Mouse (Mus musculus): Measurements from ENCODE around the gene Abcc9.
"Not testable (repeated sequence)": the region's sequence is repeated elsewhere in the genome, so short reads cannot be mapped to it uniquely, and the experiment has no call there.

Abcc9 gene

DNA sequence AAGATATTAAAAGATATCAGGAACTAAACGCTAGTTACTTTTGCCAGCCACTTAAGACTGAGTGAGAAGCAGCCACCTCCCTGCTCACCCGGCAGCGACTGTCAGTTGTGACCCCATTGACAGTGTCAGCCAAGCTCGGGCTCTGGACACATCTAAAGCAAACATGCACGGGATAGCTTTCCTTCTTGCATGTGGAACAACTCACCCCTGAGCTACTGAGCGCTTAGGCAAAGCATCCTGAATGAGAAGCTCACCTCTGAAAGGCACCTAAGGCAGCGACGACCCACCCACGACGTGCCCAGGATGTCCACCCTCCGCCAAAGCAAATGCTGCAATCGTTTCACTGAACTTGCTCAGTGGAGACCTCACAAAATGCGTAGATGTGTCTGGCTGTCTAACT lies 954 bp downstream of the Abcc9 start:
- DNase-seq = no peak

DNA sequence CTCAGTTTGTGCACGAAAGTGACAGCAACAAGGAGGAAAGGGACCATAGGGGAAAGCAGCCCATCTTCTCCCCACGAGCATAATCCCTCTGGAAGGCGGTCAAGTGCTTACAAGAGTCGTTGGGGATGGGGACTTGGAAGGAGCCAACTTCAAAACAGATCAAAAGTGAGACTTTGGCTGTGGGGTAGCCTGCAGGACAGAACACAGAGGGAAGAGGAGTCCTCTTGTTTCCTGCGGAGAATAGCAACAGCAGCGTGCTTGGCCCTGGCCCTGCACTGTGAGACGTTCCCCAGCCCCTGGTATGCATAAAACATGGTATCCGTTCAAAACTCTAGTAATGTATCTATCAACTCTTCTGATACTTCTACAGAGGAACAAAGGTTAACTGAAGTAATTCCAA lies 1.4 kb downstream of the Abcc9 start:
- DNase-seq = no peak

DNA sequence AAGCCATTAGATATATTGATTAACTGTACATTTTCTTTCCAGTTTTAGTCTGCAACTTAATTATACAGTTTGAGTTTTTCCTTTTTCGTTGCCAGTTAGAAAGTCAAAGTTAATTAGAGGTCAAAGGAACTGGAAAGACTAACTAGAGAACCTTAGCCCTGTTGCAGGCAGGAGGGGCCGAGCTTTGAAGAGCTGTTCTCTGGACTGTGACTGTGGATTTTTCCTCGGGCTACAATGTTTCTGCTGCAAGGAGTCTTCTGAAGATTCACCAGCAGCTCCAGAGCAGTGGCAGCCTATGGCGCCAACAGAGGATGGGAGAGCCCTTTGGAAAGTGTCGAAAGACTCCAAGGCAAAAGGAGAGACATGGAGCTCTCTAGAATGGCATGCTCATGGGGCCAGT lies 10.0 kb downstream of the Abcc9 start:
- DNase-seq = no peak

DNA sequence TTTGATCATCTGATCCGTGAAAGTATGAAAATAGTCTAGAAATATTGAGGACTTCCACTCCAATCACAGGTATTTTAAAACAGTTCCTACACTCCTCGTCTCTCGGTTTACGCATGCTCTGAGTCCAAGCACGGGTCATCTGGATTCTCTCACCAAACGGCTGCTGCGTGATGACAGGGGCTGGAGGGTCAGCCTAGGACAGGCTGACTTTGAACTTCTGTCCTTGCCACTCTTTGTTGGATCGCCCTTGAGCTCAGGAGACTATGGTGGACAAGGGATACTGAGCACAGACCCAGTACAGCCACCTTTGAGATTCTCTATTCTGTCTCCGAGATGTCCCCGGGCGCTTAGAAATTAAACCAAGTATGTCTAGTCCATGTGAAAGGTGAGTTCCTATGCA lies 12.4 kb downstream of the Abcc9 start:
- DNase-seq = no peak

DNA sequence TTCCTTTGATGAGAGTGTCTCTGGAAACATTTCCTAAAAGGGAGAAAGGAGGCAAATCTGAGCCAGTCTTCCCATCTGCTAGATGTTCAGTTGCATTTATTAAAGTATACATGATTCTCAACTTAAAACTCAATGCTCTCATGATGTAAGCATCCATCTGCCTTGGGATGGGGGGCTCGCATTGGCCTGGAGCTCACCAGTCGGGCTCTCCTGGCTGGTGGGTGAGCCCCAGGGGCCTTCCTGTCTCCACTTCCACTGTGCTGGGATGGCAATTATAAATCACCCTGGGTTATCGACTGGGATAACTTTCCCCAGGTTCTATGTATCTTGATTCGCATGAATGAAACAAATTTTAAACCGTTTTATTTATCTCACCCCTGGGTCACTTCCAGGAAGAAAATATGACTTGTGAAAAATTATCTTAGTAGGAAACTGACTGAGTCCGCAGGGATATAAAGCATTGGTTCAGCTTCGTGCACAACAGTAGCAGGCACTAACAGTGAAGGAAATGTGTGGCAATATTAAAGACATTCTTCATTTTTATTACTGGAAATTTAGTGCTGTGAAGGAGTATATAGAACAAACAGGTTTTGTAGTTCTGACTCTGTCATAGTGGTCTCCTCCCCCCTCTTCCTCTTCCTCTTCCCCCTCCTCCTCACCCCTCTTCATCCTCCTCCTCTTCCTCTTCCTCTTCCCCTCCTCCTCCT lies 19.0 kb downstream of the Abcc9 start:
- DNase-seq = no peak

DNA sequence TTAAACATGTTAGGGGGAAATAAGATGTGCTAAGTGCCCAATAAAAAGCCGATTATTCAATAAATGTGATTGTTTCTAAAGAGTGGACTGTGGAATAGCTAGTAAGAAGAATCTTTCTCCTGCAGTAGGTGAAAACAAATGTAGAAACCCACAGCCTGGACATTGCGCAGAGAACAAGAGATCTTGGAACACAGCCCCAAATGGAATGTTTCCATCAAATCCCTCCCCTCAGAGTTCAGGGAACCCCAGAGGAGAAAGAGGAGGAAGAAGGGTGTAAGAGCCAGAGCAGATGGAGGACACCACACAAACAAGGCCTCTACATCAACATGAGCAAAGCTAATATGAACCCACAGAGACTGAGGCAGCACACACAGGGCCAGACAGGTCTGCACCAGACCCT lies 32.1 kb downstream of the Abcc9 start:
- no peak for DNase-seq

DNA sequence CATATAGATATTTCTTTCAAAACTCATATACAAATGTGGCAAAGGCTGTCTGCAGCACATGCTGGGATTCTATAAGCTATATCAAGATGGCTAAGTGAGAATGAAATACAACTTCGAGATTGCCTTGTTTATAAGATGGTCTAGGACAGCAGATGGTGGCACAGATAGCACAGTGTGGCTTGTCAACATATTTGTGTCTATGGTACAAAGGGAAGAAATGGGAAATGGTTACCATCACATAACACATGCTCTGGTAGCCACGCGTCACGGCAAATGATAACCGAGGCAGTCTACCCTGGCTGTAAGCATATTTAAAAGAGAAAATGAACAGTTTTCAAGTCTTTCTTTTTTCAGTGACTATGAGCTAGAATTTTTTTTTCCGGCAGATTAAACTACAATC lies 32.8 kb downstream of the Abcc9 start:
- DNase-seq = no peak

DNA sequence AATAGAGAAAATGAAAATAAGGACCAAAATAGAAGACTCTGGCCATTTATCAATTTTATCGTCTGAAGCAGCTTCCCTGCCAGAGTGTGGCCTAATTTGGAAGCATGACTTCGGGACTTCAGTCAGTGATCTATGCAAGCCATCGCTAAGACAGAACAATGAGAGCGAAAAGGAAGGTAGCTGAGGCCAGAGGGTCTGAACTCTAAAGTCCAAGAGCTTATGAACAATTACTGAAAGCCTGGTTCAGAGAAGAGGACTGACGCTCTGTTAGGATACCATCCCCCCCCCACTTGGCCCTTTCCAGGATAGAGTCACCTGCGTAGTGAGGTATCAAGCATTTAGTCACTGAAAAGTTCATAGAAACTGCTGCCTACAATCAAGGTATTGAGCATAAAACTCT lies 33.3 kb downstream of the Abcc9 start:
- DNase-seq = no peak

DNA sequence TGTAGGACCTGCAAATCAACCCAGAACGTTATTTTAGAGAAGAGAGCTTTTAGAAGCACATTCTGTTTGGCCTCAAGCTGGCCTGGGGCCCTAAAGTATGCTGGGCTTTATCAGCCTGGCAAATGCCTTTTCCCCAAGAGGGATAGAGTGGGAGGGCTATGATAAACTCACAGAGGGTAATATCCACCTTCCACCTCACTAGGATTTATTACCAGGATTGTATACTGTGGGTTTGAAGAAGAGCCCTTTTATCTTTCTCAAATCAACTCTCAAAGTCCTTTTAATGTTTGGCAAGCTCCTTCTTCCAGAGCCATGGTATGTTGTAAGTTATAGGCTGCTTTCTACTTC lies 33.7 kb downstream of the Abcc9 start:
- no peak for DNase-seq

DNA sequence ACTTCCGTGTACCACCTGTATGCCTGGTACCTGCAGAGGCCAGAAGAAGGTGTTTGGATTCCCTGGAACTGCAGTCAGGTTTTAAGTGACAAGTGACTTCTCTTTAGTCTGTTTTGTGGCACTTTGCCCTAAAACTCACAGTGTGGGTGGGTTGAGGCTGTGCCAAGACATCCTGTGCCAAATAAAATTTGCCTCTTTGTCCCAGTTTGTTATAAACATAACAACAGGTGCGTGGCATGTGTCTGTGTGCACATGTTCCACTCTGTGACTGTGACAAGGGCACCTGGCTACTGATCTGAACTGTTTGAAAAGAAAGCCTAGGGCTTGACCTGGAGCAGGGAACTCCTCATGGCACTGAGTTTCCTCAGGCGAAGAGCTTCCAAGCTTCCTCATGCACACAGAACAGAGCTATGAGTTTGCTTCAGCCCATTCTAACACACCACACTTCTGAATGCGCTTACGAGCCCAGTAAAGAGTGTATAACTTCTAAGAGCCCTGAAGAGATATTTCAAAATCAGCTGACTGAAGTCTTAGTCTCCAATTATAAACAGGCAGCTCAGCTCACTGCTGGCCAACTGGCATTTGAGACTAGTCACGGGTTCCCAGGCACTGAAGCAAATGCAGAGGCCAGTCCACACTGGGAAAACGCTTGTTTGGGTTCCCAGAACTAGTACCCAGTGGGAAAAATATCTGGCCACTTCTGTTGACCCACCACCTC lies 34.3 kb downstream of the Abcc9 start:
- DNase-seq = no peak

DNA sequence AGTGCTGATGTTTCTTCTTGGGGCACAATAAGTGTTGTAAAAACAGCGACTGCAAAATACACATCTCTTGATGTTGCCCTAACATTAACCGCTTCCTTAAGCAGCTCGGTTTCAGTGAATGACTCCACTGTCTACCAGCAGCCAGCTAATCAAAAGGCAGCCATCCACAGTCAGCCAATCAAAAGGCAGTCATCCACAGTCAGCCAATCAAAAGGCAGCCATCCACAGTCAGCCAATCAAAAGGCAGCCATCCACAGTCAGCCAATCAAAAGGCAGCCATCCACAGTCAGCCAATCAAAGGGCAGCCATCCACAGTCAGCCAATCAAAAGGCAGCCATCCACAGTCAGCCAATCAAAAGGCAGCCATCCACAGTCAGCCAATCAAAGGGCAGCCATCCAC lies 40.1 kb downstream of the Abcc9 start:
- DNase-seq = not testable (repeated sequence)

DNA sequence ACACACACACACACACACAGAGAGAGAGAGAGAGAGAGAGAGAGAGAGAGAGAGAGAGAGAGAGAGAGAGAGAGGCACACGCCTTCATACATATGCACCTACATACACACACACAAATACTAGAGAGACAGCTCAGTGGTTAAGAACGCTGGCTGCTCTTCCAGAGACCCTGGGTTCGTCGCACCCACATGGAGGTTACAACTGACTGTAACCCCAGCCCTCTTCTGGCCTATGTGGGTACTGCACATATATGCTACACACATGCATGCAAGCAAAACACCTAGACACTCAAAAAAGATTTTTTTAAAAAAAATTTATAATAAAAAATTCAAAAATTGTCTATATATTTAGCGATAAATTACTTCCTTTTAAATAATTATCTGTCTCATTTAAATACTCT lies 43.1 kb downstream of the Abcc9 start:
- DNase-seq = no peak

DNA sequence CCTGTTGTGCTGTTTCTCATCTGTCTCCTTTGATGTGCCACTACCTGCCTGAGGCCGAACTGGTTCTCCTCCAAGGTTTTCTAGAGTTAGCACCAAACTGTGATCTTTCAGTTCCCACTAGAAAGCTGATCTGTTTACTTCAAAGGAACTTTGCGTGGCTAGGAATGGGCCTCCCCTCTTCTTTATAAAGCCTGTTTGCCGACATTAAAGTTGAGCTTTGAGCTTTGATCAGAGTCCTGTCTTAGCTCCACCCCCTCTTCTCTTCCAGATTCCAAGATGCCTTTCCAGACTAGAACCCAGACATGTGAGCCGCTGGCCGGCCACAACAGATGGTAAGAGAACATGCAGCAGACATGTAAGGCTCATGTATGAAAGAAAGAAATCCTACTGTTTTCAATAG lies 47.6 kb downstream of the Abcc9 start:
- no peak for DNase-seq

DNA sequence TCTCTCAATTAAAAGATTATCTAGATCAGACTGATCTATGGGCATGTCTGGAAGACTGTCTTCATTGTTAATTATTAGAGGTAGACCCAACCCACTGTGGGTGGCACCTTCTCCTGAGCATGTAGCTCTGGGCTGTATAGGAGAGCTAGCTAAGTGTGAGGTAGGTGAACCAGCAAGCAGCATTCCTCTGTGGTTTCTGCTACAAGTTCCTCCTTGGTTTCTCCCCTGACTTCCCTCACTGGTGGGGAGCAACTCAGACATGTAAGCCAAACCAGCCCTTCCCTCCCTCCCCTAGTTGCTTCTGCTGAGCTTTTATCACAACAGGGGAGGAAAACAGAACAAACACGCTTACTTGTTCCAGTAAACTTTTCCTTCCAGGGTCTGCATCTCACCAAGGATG lies 49.9 kb downstream of the Abcc9 start:
- no peak for DNase-seq

DNA sequence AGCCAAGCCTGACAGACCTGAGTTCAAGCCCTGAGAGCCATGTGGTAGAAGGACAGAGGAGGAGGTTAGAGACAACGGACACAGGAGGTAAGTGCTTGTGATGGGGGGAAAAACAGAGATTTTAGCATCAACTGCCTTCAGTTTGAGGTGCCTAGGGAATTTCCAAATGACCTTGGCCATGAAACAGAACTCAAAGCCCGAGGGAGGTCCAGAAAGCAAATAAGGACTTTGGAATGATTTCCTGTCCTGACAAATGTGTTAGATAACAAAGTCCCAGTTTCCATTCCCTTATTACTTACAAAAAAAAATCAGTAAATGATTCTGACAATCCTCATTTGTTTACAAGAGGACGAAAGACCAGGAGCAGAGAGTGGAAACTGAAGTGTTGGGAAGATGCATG lies 52.8 kb downstream of the Abcc9 start:
- DNase-seq = no peak

DNA sequence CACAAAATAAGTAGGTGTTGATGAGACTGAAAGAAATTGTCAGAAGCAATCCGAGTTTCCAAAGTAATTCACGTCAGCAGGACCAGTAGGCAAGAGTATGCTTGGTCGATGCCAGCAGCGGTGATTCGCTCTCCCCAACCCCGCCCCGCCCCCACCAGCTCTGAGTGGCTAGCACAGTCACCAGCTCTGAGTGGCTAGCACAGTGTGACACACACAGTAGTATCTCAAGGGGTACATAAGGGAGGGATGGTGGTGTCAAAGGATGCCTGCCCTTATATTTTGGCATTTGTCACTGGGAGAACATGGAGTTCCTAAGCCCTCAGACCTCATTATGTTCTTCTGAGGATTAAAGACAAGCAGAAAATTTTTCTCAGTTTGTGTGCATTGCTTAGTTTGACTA lies 56.6 kb downstream of the Abcc9 start:
- DNase-seq = no peak

DNA sequence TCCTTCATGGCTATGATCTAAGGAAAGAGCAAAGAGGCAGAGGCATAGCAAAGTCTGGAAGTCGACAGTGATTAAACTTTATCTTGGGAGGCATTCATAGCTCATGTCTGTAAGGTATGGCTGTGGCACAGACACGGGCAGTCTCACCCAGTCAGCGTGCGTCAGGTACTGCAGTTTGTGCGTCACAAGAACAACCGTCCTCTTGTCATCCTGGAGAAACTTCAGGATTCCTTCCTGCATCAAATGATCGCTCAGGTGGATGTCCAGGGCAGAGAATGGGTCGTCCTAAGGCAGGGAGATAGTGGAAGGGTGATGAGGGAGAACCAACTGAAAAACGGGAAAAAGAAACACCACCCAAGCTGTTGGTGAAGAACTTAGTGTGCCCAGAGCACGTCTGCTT lies 62.8 kb downstream of the Abcc9 start:
- DNase-seq = no peak

DNA sequence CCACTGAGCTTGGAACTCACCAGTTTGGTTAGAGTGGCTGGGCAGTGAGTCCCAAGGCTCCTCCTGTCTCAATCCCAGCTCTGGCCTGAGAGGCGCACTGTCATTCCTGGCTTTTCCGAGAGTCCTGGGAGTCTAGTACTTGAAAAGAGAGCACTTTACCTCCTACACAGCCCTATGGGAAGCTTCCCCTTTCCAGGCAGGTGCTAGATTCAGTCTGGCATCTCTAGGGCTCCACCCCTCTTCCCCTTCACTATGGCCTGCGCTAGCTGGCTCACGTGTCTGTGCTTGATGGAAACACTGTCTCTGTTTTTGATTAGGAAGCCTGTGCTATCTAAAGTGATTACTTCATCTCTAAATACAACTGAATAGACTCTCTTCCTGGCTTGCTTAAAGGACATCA lies 66.5 kb downstream of the Abcc9 start:
- no peak for DNase-seq

DNA sequence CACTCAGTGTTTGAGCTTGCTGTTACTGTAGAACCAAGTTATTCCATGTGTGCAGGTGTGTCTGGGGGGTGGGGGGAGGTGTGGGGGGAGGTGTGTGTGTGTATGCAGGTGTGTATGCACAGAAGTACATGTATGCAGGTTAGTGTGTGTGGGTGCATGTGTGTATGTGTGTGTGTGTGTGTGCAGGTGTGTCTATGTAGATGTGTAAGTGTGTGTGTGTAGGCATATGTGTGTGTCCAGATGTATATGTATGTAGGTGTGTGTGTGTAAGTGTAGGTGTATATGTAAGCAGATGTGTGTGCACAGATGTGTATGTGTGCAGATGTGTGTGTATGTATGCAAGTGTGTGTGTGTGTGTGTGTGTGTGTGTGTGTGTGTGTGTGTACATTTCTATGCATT lies 66.9 kb downstream of the Abcc9 start:
- no peak for DNase-seq

DNA sequence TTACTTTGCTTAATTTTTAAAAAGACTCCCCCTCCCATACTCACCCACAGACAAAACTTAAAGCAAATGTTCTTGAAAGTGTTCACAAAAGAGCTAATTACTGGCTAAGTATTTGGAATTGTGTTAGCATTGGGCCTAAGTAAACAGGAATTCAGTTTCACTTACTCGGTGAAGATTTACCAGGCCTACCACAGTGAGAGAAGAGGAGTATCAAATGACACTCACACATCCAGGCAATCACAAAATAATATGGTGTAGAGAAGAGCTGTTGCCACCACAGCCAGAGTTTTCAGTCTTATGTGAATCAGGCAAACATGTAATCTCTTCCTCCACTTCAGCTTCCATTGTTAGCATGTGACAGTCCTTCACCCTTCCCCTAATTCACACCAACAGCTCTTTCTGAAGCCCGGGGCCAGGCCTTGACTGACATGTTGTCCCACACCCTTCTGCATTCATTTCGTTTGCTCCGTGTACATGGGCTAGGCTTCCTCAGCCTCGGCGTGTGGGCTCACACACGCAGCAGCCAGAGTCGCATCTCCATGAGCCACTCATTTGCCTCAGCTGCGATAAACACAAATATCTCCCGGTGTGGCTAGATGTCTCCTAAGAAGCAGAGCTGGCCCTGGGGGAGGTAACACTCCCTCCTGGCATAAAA lies 67.5 kb downstream of the Abcc9 start:
- no peak for DNase-seq

DNA sequence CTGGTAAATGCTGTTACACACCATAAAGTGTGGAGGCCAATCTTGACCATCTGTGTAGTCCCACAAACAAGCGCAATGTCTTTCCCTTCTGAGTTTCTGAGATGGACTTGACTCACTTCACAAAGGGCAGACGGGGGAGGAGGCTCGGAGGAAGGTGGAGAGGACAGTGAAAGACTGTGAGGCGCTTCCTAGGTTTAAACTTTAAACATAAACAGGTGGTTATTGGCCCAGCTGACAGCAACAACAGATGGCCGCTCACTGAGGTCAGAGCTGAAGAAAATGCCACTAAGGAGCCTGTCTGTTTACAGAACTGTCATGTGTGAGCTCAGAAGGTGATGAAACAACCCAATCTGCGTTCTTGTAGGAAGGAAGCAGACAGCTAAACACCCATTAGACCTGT lies 78.8 kb downstream of the Abcc9 start:
- no peak for DNase-seq

DNA sequence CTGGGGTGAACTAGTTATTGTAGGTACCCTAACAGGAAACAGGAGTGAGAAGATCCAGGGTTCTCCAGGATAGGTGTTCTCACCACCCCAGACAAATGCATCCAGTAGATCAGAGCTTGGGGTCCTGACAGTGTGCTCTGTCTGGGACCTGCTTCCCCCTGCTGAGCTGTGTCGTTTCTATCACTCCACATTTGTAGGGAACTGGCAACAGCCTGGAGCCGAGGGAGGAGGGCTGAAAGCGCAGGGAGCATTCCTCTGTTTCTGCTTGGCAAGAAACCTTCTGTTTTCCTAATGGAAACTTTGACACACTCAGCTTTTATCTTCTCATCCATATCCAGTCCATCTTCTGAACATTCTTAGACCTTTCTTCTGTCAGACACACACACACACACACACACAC lies 85.5 kb downstream of the Abcc9 start:
- no peak for DNase-seq

DNA sequence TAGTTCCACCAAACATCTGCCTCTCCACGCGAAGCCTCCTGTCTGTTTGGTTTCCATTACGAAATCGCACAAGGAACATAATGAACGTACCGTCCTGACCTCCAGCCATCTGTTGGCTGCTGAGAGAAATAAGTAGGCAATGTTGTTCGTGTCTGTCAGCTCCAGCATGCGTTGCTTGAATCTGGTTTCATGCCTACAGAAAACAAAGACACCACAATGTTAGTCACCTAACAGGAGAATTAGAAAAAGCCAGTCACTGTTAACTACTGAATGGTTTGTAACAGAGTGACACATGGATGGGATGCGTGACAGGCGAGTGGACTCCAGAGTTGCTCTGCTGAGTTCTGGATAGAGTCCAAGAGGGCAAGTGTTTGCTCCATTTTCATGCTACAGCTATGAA lies 87.8 kb downstream of the Abcc9 start:
- DNase-seq = peak; percentile 6

DNA sequence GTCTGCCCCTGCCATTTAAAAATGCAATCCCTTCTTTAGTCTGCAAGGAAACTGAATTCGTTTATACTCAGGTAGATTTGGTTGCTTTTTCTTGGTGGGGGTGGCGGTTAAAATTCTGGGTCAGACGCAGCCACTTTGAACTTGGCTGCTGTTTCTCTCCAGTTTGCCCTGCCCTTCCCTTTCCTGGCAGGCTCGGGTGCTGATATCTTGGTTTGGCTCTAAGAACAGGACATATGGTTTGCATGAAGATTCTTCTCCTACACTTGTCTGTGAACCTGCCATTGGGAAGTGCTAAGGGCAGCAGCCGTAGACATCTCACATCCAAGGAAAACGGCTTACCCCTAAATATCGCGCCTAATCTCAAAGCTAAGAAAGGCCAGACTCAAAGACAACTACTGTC lies 89.7 kb downstream of the Abcc9 start:
- no peak for DNase-seq
